Mouse (Mus musculus) cortical plate, adult 2 months (tissue): ENCODE results near the gene Capn7.

ENCODE experiments used
- CTCF ChIP-seq: fragments of 200-500 bp; IDR thresholded peaks from 2 replicates; pipeline ENCODE4 v1.5.1; 2011; ENCODE audit warnings: mild to moderate bottlenecking, control low read depth, low read length; ENCODE audit not compliant: insufficient read depth; ENCODE audit errors: extremely low read depth
- POLR2A ChIP-seq: fragments of 200-500 bp; IDR thresholded peaks from 2 replicates; pipeline ENCODE4 v1.6.1; 2011; ENCODE audit warnings: mild to moderate bottlenecking, low read length, control low read depth; ENCODE audit not compliant: insufficient read depth; ENCODE audit errors: extremely low read depth

DNA sequence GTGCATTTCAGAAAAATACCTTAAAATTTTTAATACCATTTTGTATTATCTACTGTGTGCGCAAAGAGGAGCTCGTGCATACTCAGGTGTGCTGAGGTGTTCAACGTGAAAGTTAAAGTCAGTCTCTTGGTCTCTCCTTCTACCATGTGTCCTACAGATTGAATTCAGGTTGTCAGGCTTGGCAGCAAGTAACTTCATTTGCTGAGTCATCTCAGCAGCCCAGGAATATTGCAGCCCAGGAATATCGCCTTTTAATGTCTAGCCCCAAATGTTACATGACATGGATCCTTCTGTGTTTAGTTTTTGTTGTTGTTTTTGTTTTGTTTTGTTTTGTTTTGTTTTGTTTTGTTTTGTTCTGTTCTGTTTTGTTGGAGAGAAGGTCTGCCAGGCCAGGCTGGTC, 68.2 kb downstream of the Capn7 start:
- TF ChIP-seq CTCF (no peak), POLR2A (no peak)
